Mouse (Mus musculus) embryo, embryonic 10.5 days (tissue): Measurements from ENCODE around the gene Papss2.

Experiments used
- DNase-seq: peaks from one replicate; pipeline ENCODE4 v3.0.0-alpha.2; 2015; ENCODE audit warnings: low spot score

The Papss2 gene

GRCm38 (mm10) chr19:32595506-32596286 is at the start of gene Papss2:
Papss2 (plus strand) TSS chr19:32595790.
- peak; percentile 45 for DNase-seq

- DNase-seq = no peak
Measured at GRCm38 (mm10) chr19:32547396-32547795, 48.2 kb upstream of the Papss2 start.

- no peak for DNase-seq
Measured at GRCm38 (mm10) chr19:32548202-32548601, 47.4 kb upstream of the Papss2 start.

- DNase-seq = no peak
Measured at GRCm38 (mm10) chr19:32550446-32550845, 45.1 kb upstream of the Papss2 start.

- DNase-seq = no peak
Measured at GRCm38 (mm10) chr19:32551442-32551841, 44.1 kb upstream of the Papss2 start.

- no peak for DNase-seq
Measured at GRCm38 (mm10) chr19:32552106-32552505, 43.5 kb upstream of the Papss2 start.

GRCm38 (mm10) chr19:32553310-32553709 is 42.3 kb upstream of the Papss2 start:
- no peak for DNase-seq

- peak; percentile 12 for DNase-seq
Measured at GRCm38 (mm10) chr19:32555257-32555656, 40.3 kb upstream of the Papss2 start.

GRCm38 (mm10) chr19:32567025-32567424 is 28.6 kb upstream of the Papss2 start:
- DNase-seq = no peak

GRCm38 (mm10) chr19:32567447-32567846 is 28.1 kb upstream of the Papss2 start:
- no peak for DNase-seq

- no peak for DNase-seq
Measured at GRCm38 (mm10) chr19:32568470-32568869, 27.1 kb upstream of the Papss2 start.

- no peak for DNase-seq
Measured at GRCm38 (mm10) chr19:32568961-32569653, 26.5 kb upstream of the Papss2 start.

- no peak for DNase-seq
Measured at GRCm38 (mm10) chr19:32569725-32570124, 25.9 kb upstream of the Papss2 start.

GRCm38 (mm10) chr19:32572191-32572590 is 23.4 kb upstream of the Papss2 start:
- no peak for DNase-seq

GRCm38 (mm10) chr19:32573259-32573658 is 22.3 kb upstream of the Papss2 start:
- no peak for DNase-seq

GRCm38 (mm10) chr19:32574846-32575245 is 20.7 kb upstream of the Papss2 start:
- no peak for DNase-seq

GRCm38 (mm10) chr19:32577749-32578148 is 17.8 kb upstream of the Papss2 start:
- no peak for DNase-seq

GRCm38 (mm10) chr19:32583091-32583766 is 12.4 kb upstream of the Papss2 start:
- no peak for DNase-seq

- DNase-seq = no peak
Measured at GRCm38 (mm10) chr19:32587727-32588126, 7.9 kb upstream of the Papss2 start.

- DNase-seq = no peak
Measured at GRCm38 (mm10) chr19:32592749-32593148, 2.8 kb upstream of the Papss2 start.

- DNase-seq = peak; percentile 22
Measured at GRCm38 (mm10) chr19:32593870-32594269, 1.7 kb upstream of the Papss2 start.

- no peak for DNase-seq
Measured at GRCm38 (mm10) chr19:32595131-32595505, 472 bp upstream of the Papss2 start.

- DNase-seq = no peak
Measured at GRCm38 (mm10) chr19:32599006-32599405, 3.4 kb downstream of the Papss2 start.
